Mouse (Mus musculus) liver, embryonic 14.5 days (tissue): ENCODE measurements around the gene Trappc3l.

Source experiments
- CTCF ChIP-seq: IDR thresholded peaks from 2 replicates; pipeline ENCODE4 v1.5.1; 2016; ENCODE audit warnings: antibody characterized with exemption, low read depth, control low read depth
- EP300 ChIP-seq: IDR thresholded peaks from 2 replicates; pipeline ENCODE4 v1.6.1; 2016; ENCODE audit warnings: antibody characterized with exemption, low read depth

GRCm38 (mm10) chr10:34117131-34117530 is 79.7 kb downstream of the Trappc3l start:
- TF ChIP-seq EP300, result no peak
- no peak for TF ChIP-seq CTCF
